Comparison of ENCODE assay signal across 9 mouse cellular contexts in the genomic region with DNA sequence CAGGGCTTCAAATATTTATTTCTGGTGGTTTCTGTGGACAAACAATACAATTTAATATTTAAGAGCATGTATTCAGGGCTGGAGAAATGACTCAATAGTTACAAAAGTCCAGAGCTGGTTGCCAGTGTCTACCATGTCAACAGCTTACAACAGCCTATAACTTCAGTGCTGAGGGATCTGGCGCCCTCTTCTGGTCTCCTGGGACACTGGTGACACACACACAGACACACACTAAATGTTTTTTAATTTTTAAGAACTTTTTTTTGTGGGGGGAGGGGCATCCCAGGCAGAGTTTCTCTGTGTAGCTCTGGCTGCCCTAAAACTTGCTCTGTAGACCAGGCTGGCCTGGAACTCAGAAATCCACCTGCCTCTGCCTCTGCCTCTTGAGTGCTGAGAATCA. TPM values are rescaled to one million over a fixed set of nuclear protein-coding genes. Genes with fewer than 3 reads are reported as not detected.
DNase-seq lines count a peak whose midpoint lies in the region; ATAC-seq and TF ChIP-seq lines count a peak whose summit lies in the region.
"Had no signal": no experiment of that assay in that cellular context is flagged by ENCODE, and none has a peak within 500 bp of the region (broad histone marks: within the 10 kb centered on the region; RNA-seq: fewer than 3 reads in every experiment).

No protein-coding gene starts in this region.

- H3K4me2 ChIP-seq in forebrain, postnatal 0 days (ENCODE audit: low read depth), result no peak overlapping the region
- H3K4me2 ChIP-seq in forebrain, embryonic 15.5 days (replicated peaks), result no peak overlapping the region

- no peak overlapping the region for H3K4me3 ChIP-seq in forebrain, postnatal 0 days (ENCODE audit: low read depth, low read length)
- no peak overlapping the region for H3K4me3 ChIP-seq in forebrain, embryonic 15.5 days
- no peak overlapping the region for H3K4me3 ChIP-seq in gastrocnemius, adult 2 months

- WGBS in forebrain, postnatal 0 days, result 6% methylated on average over 1 of the region's 1 CpGs
- 0% methylated on average over 1 of the region's 1 CpGs for WGBS in forebrain, embryonic 15.5 days

- intact Hi-C loops in gastrocnemius, adult 2 months (cut with DNase I), result no loop called here

- no peak overlapping the region for H3K27ac ChIP-seq in forebrain, postnatal 0 days (ENCODE audit: low read depth, low read length)
- no peak overlapping the region for H3K27ac ChIP-seq in forebrain, embryonic 15.5 days (replicated peaks)
- no peak overlapping the region for H3K27ac ChIP-seq in gastrocnemius, adult 2 months

- no peak for ATAC-seq in forebrain, postnatal 0 days
- no peak for ATAC-seq in forebrain, embryonic 15.5 days (replicated peaks)
- ATAC-seq in frontal cortex, adult (ENCODE audit: low TSS enrichment), result no peak

- no peaks in the 10 kb centered on the region for H3K4me1 ChIP-seq in forebrain, postnatal 0 days (ENCODE audit: insufficient read depth)
- H3K4me1 ChIP-seq in forebrain, embryonic 15.5 days, result peaks cover 6% of the 10 kb centered on the region; the same call in 1 of the 2 replicates

- H3K9me3 ChIP-seq in forebrain, postnatal 0 days (ENCODE audit: low read length), result no peaks in the 10 kb centered on the region
- H3K9me3 ChIP-seq in forebrain, embryonic 15.5 days, result no peaks in the 10 kb centered on the region

- no peaks in the 10 kb centered on the region for H3K36me3 ChIP-seq in forebrain, postnatal 0 days (ENCODE audit: insufficient read depth)
- H3K36me3 ChIP-seq in forebrain, embryonic 15.5 days, result no peaks in the 10 kb centered on the region

- TF ChIP-seq CTCF in forebrain, postnatal 0 days (IDR thresholded peaks at IDR 0.05; ENCODE audit: low read depth), result peak; percentile 52
- peak; percentile 65 for TF ChIP-seq CTCF in gastrocnemius, adult 2 months (IDR thresholded peaks at IDR 0.05)

- H3K9ac ChIP-seq in forebrain, postnatal 0 days, result no peak overlapping the region
- no peak overlapping the region for H3K9ac ChIP-seq in forebrain, embryonic 15.5 days (replicated peaks)

- DNase-seq in forebrain, postnatal 0 days, result peak; percentile 24
- peak; percentile 34 for DNase-seq in ovary, postnatal 14 days (ENCODE audit: low spot score)
- DNase-seq in ovary, adult 18-20 months (ENCODE audit: low spot score), result no peak
- peak; percentile 84 for DNase-seq in adrenal gland, postnatal 10 days
- peak; percentile 56 for DNase-seq in gastrocnemius, adult 2 months
- DNase-seq in lung, postnatal 25 days (ENCODE audit: low spot score), result peak; percentile 55

- H3K27me3 ChIP-seq in forebrain, postnatal 0 days (ENCODE audit: insufficient read depth, low read length), result no peaks in the 10 kb centered on the region
- peaks cover 5% of the 10 kb centered on the region; the same call in 1 of the 2 replicates for H3K27me3 ChIP-seq in forebrain, embryonic 15.5 days

RNA-seq across cellular contexts. Expression of a gene that starts 4.8 kb away (rescaled TPM):
- 1.6 and 1.9 TPM in 2 replicates for total RNA-seq in forebrain, postnatal 0 days (2014; rRNA removed)
- polyA plus RNA-seq in forebrain, postnatal 0 days (2015; fragmentation: Nextera tagmentation; extraction: Ambion mirVana), result 1.6 and 1.9 TPM in 2 replicates
- 1.9 and 2.7 TPM in 2 replicates for polyA plus RNA-seq in forebrain, embryonic 15.5 days (2015; fragmentation: Nextera tagmentation; extraction: Ambion mirVana)
- total RNA-seq in adrenal gland, postnatal 10 days (2021), result 10 to 100 TPM; 20.6 to 34.4 TPM
- total RNA-seq in gastrocnemius, adult 2 months (2021), result 10 to 100 TPM in 1 of 2 experiments, 1 to 10 TPM in 1; 9.9 to 21.3 TPM

RNA-seq across cellular contexts. Expression of a gene that starts 19.4 kb away (rescaled TPM):
- total RNA-seq in forebrain, postnatal 0 days (2014; rRNA removed), result 124 and 128 TPM in 2 replicates
- 15.5 and 17.0 TPM in 2 replicates for polyA plus RNA-seq in forebrain, postnatal 0 days (2015; fragmentation: Nextera tagmentation; extraction: Ambion mirVana)
- 13.1 TPM in 2 replicates for polyA plus RNA-seq in forebrain, embryonic 15.5 days (2015; fragmentation: Nextera tagmentation; extraction: Ambion mirVana)
- 1 to 10 TPM; 2.5 to 3.4 TPM for total RNA-seq in adrenal gland, postnatal 10 days (2021)
- total RNA-seq in gastrocnemius, adult 2 months (2021), result not detected

RNA-seq across cellular contexts. Expression of a gene that starts 20.1 kb away (rescaled TPM):
- total RNA-seq in forebrain, postnatal 0 days (2014; rRNA removed), result not detected in 2 replicates
- not detected in 2 replicates for polyA plus RNA-seq in forebrain, postnatal 0 days (2015; fragmentation: Nextera tagmentation; extraction: Ambion mirVana)
- polyA plus RNA-seq in forebrain, embryonic 15.5 days (2015; fragmentation: Nextera tagmentation; extraction: Ambion mirVana), result not detected in 2 replicates
- total RNA-seq in adrenal gland, postnatal 10 days (2021), result not detected
- total RNA-seq in gastrocnemius, adult 2 months (2021), result not detected
- total RNA-seq: adrenal gland, postnatal 4 days had no signal

RNA-seq across cellular contexts. Expression of a gene that starts 26.5 kb away (rescaled TPM):
- 35.9 and 41.9 TPM in 2 replicates for total RNA-seq in forebrain, postnatal 0 days (2014; rRNA removed)
- 30.7 and 34.1 TPM in 2 replicates for polyA plus RNA-seq in forebrain, postnatal 0 days (2015; fragmentation: Nextera tagmentation; extraction: Ambion mirVana)
- polyA plus RNA-seq in forebrain, embryonic 15.5 days (2015; fragmentation: Nextera tagmentation; extraction: Ambion mirVana), result 42.4 and 46.5 TPM in 2 replicates
- 10 to 100 TPM; 32.0 to 39.6 TPM for total RNA-seq in adrenal gland, postnatal 10 days (2021)
- total RNA-seq in gastrocnemius, adult 2 months (2021), result 1 to 10 TPM; 4.2 to 4.4 TPM

Comparison
In these comparisons a context has a peak if more than half of its experiments do, and no peak if none do; other contexts are left out.
1. RNA of a gene that starts 19.4 kb away (total RNA-seq): 124 to 128 TPM in forebrain, postnatal 0 days; 2.5 to 3.4 TPM in adrenal gland, postnatal 10 days and not detected in gastrocnemius, adult 2 months; every median in the first group is over 10 times any median in the second.